Mouse (Mus musculus): ENCODE measurements around the gene Des. TPM values are rescaled to one million over a fixed set of nuclear protein-coding genes. Genes with fewer than 3 reads are reported as not detected.

Des gene
- total and polyA plus RNA-seq, 2 experiments from 2014 or later, result 1.2 to 2.6 TPM

- no peak overlapping the region for H3K4me3 ChIP-seq (ENCODE audit: low read length)
- H3K4me1 ChIP-seq (ENCODE audit: insufficient read depth, low read length), result peaks cover 3% of the 10 kb centered on the region; the same call in 1 of the 2 replicates
- no peaks in the 10 kb centered on the region for H3K36me3 ChIP-seq (ENCODE audit: insufficient read depth, low read length)
- ATAC-seq, result 0 out of 2 replicates have a peak, but pooled peaks have one; percentile 27
- H3K27ac ChIP-seq, result no peak overlapping the region
- WGBS, result 9% methylated on average over 15 of the region's 15 CpGs
- H3K4me2 ChIP-seq (ENCODE audit: low read depth, low read length), result no peak overlapping the region
- TF ChIP-seq CTCF (IDR thresholded peaks at IDR 0.05; ENCODE audit: low read depth), result no peak
- DNase-seq (ENCODE audit: low spot score), result no peak
- H3K27me3 ChIP-seq (ENCODE audit: insufficient read depth, low read length), result no peaks in the 10 kb centered on the region
- no peaks in the 10 kb centered on the region for H3K9me3 ChIP-seq (ENCODE audit: low read length)
- H3K9ac ChIP-seq (replicated peaks; ENCODE audit: low read length), result no peak overlapping the region
Observed at GRCm38 (mm10) chr1:75344291-75345035, 15.7 kb upstream of the Des start.

- Histone ChIP-seq H3K4me2 (ENCODE audit: low read depth, low read length) (no peak overlapping the region), H3K36me3 (ENCODE audit: insufficient read depth, low read length) (no peaks in the 10 kb centered on the region), H3K4me3 (ENCODE audit: low read length) (no peak overlapping the region), H3K4me1 (ENCODE audit: insufficient read depth, low read length) (no peaks in the 10 kb centered on the region), H3K9me3 (ENCODE audit: low read length) (no peaks in the 10 kb centered on the region), H3K9ac (replicated peaks; ENCODE audit: low read length) (no peak overlapping the region), H3K27ac (no peak overlapping the region), H3K27me3 (ENCODE audit: insufficient read depth, low read length) (no peaks in the 10 kb centered on the region)
- TF ChIP-seq CTCF (IDR thresholded peaks at IDR 0.05; ENCODE audit: low read depth), result no peak
- no peak for DNase-seq (ENCODE audit: low spot score)
- no peak for ATAC-seq
- WGBS, result 37% methylated on average over 20 of the region's 20 CpGs
Observed at GRCm38 (mm10) chr1:75345036-75345935, 14.8 kb upstream of the Des start.

- Histone ChIP-seq H3K9me3 (ENCODE audit: low read length) (no peaks in the 10 kb centered on the region), H3K4me3 (ENCODE audit: low read length) (no peak overlapping the region), H3K27ac (no peak overlapping the region), H3K9ac (replicated peaks; ENCODE audit: low read length) (no peak overlapping the region), H3K4me1 (ENCODE audit: insufficient read depth, low read length) (no peaks in the 10 kb centered on the region), H3K36me3 (ENCODE audit: insufficient read depth, low read length) (no peaks in the 10 kb centered on the region), H3K4me2 (ENCODE audit: low read depth, low read length) (no peak overlapping the region), H3K27me3 (ENCODE audit: insufficient read depth, low read length) (no peaks in the 10 kb centered on the region)
- ATAC-seq (no peak), DNase-seq (ENCODE audit: low spot score) (no peak)
- WGBS, result 78% methylated on average over 5 of the region's 5 CpGs
- TF ChIP-seq CTCF (IDR thresholded peaks at IDR 0.05; ENCODE audit: low read depth), result no peak
Observed at GRCm38 (mm10) chr1:75347279-75347678, 12.8 kb upstream of the Des start.

GRCm38 (mm10) chr1:75349275-75349674 is 10.9 kb upstream of the Des start:
- WGBS, result 55% methylated on average over 5 of the region's 5 CpGs
- no peaks in the 10 kb centered on the region for H3K9me3 ChIP-seq (ENCODE audit: low read length)
- no peak overlapping the region for H3K27ac ChIP-seq
- TF ChIP-seq CTCF (IDR thresholded peaks at IDR 0.05; ENCODE audit: low read depth), result no peak
- ATAC-seq (no peak), DNase-seq (ENCODE audit: low spot score) (no peak)
- no peak overlapping the region for H3K4me3 ChIP-seq (ENCODE audit: low read length)
- no peak overlapping the region for H3K4me2 ChIP-seq (ENCODE audit: low read depth, low read length)
- no peaks in the 10 kb centered on the region for H3K4me1 ChIP-seq (ENCODE audit: insufficient read depth, low read length)
- H3K27me3 ChIP-seq (ENCODE audit: insufficient read depth, low read length), result no peaks in the 10 kb centered on the region
- no peak overlapping the region for H3K9ac ChIP-seq (replicated peaks; ENCODE audit: low read length)
- H3K36me3 ChIP-seq (ENCODE audit: insufficient read depth, low read length), result no peaks in the 10 kb centered on the region

GRCm38 (mm10) chr1:75357261-75357660 is 2.9 kb upstream of the Des start:
- no peak for TF ChIP-seq CTCF (IDR thresholded peaks at IDR 0.05; ENCODE audit: low read depth)
- no peak overlapping the region for H3K9ac ChIP-seq (replicated peaks; ENCODE audit: low read length)
- peaks cover 14% of the 10 kb centered on the region for H3K27me3 ChIP-seq (ENCODE audit: insufficient read depth, low read length)
- ATAC-seq (no peak), DNase-seq (ENCODE audit: low spot score) (peak; percentile 71)
- no peak overlapping the region for H3K27ac ChIP-seq
- H3K4me2 ChIP-seq (ENCODE audit: low read depth, low read length), result no peak overlapping the region
- H3K9me3 ChIP-seq (ENCODE audit: low read length), result no peaks in the 10 kb centered on the region
- H3K36me3 ChIP-seq (ENCODE audit: insufficient read depth, low read length), result no peaks in the 10 kb centered on the region
- H3K4me3 ChIP-seq (ENCODE audit: low read length), result no peak overlapping the region
- 46% methylated on average over 7 of the region's 7 CpGs for WGBS
- peaks cover 6% of the 10 kb centered on the region; the same call in 1 of the 2 replicates for H3K4me1 ChIP-seq (ENCODE audit: insufficient read depth, low read length)

GRCm38 (mm10) chr1:75358009-75358408 is 2.1 kb upstream of the Des start:
- Histone ChIP-seq H3K4me3 (ENCODE audit: low read length) (no peak overlapping the region), H3K27ac (no peak overlapping the region), H3K4me1 (ENCODE audit: insufficient read depth, low read length) (peaks cover 6% of the 10 kb centered on the region; the same call in 1 of the 2 replicates), H3K27me3 (ENCODE audit: insufficient read depth, low read length) (peaks cover 14% of the 10 kb centered on the region), H3K36me3 (ENCODE audit: insufficient read depth, low read length) (no peaks in the 10 kb centered on the region), H3K9me3 (ENCODE audit: low read length) (no peaks in the 10 kb centered on the region), H3K4me2 (ENCODE audit: low read depth, low read length) (no peak overlapping the region), H3K9ac (replicated peaks; ENCODE audit: low read length) (no peak overlapping the region)
- no peak for TF ChIP-seq CTCF (IDR thresholded peaks at IDR 0.05; ENCODE audit: low read depth)
- ATAC-seq (no peak), DNase-seq (ENCODE audit: low spot score) (no peak)
- WGBS, result 92% methylated on average over 4 of the region's 4 CpGs
